Mouse (Mus musculus) layer of hippocampus, adult 2 months (tissue): ENCODE measurements around the gene Ankrd50. TPM values are rescaled to one million over a fixed set of nuclear protein-coding genes. Genes with fewer than 3 reads are reported as not detected.

ENCODE experiments used
- DNase-seq, 2 experiments: peaks; one replicate each; pipeline ENCODE4 v3.0.0; 2022; ENCODE audit warnings: low spot score in 2 of 2
- H3K27ac ChIP-seq: fragments of 200-600 bp; 2 replicates; pipeline ENCODE4 v1.8.1; 2022
- H3K4me3 ChIP-seq: fragments of 200-600 bp; 2 replicates; pipeline ENCODE4 v1.8.1; 2022; ENCODE audit warnings: mild to moderate bottlenecking
- CTCF ChIP-seq: fragments of 200-600 bp; conservative IDR thresholded peaks from 2 replicates; pipeline ENCODE4 v1.8.1; 2022; ENCODE audit warnings: antibody characterized with exemption, mild to moderate bottlenecking, moderate library complexity
- total RNA-seq, 2 experiments: library from RNA; stranded (reverse); gene quantifications; 2 replicates each; pipeline ENCODE4 v1.2.3; 2021

Gene Ankrd50
- total RNA-seq, 2 experiments from 2014 or later: 42.3 to 52.6 TPM

DNA sequence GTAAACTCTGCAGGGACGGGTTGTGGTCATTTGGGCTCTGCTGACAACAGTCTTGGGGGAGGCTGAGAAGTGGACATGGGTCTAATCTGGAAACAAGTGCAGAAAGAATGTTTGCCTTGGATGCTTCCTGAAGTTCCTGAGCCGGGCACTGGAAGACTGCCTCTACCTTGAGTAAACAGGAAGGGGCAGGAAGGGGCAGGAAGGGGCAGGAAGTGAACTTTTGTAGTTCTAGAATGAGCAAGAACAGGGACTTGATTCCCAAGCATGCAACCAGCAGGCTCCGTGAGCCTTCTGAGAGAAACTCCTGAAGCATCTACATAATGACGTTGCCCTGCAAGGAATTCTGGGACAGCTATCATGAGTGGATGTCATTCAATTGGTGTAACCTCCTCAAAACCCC is 60.7 kb downstream of the Ankrd50 start:
- H3K4me3 ChIP-seq: no peak overlapping the region
- TF ChIP-seq CTCF: no peak
- H3K27ac ChIP-seq: no peak overlapping the region
- DNase-seq: no peak

DNA sequence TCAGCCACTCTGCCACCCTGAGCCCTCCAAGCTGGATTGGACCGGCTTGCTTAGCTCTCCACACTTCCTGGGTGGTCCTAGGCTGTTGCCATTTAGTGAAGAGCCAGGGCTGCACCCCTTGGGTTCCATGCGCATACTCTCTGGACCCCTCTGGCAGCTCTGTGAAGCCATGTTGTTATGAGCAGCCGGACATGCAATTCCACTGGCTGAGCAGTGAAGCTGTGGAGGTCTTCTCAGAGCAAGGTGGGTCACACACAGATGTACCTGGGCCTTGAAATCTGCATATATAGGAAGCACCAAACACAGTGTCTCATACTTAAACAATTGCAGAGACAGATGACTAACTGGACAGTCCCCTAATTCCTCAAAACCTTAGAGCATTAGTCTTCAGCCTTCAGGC is 64.7 kb downstream of the Ankrd50 start:
- no peak overlapping the region for H3K4me3 ChIP-seq
- no peak overlapping the region for H3K27ac ChIP-seq
- no peak for DNase-seq
- no peak for TF ChIP-seq CTCF

DNA sequence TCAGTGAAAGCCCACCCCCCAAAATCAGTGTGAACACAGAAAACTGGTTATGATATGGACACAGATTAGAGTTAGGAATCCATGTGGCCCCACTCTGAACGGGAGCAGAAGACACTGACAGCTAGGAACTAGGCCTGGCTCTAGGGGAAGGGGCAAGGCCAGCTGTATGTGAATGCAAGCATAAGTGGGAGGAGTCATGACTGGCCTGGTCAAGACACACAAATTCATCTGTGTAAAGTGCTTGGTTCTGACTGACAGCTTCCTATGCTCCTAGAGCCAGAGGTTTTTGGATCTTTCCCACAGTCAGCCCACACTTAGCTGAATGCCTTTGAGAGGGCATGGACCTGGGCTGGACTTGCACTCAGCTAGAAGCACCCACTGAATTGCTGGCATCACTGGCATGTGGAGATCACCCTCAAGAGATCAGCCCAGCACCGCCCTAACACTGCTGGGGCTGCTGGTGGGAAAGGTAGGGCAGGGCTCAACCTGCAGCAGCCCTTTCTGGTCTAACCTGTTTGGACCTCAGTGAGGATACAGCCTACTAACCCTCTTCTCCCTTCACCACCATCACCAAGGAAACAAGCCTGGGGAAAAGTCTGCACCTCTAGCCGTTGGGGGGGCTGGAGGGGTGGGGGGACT is 69.2 kb downstream of the Ankrd50 start:
- no peak for DNase-seq
- Histone ChIP-seq H3K27ac (no peak overlapping the region), H3K4me3 (no peak overlapping the region)
- TF ChIP-seq CTCF: no peak
